Mouse (Mus musculus) left cerebral cortex, adult 8-10 months (tissue): ENCODE data around the gene AI837181. TPM values are rescaled to one million over a fixed set of nuclear protein-coding genes. Genes with fewer than 3 reads are reported as not detected.
"Not testable (repeated sequence)": the region's sequence is repeated elsewhere in the genome, so short reads cannot be mapped to it uniquely, and the experiment has no call there.

Source experiments
- DNase-seq, 2 experiments: peaks; one replicate each; pipeline ENCODE4 v3.0.0; 2022; ENCODE audit warnings: low spot score in 2 of 2
- total RNA-seq, 4 experiments: library from RNA; stranded (reverse); gene quantifications; 2 replicates each; pipeline ENCODE4 v1.2.4; 2022

Gene AI837181
- total RNA-seq: 10 to 100 TPM; 70.4 to 79.1 (median 75.0) TPM

GRCm38 (mm10) chr19:5424782-5425741 is at the start of gene AI837181, which contains the start of gene Drap1:
Gene AI837181, plus strand, starts transcription at chr19:5425144.
Gene Drap1, minus strand, starts transcription at chr19:5424979.
- peak; percentile 76 to 93 for DNase-seq

- no peak for DNase-seq
Observed at GRCm38 (mm10) chr19:5377446-5377845, 47.5 kb upstream of the AI837181 start.

- no peak for DNase-seq
Observed at GRCm38 (mm10) chr19:5383326-5383725, 41.6 kb upstream of the AI837181 start.

GRCm38 (mm10) chr19:5384715-5385114 is 40.2 kb upstream of the AI837181 start:
- no peak for DNase-seq

GRCm38 (mm10) chr19:5388011-5388441 is 36.9 kb upstream of the AI837181 start:
- no peak for DNase-seq

GRCm38 (mm10) chr19:5388588-5389242 is 36.2 kb upstream of the AI837181 start, which contains the start of gene Sart1:
Gene Sart1, minus strand, starts transcription at chr19:5388703.
- peak; percentile 81 to 96 for DNase-seq

- DNase-seq: no peak
Observed at GRCm38 (mm10) chr19:5389647-5390046, 35.3 kb upstream of the AI837181 start.

- DNase-seq: no peak
Observed at GRCm38 (mm10) chr19:5390416-5390815, 34.5 kb upstream of the AI837181 start.

GRCm38 (mm10) chr19:5392892-5393291 is 32.1 kb upstream of the AI837181 start:
- no peak for DNase-seq

GRCm38 (mm10) chr19:5394168-5394567 is 30.8 kb upstream of the AI837181 start:
- DNase-seq: no peak

GRCm38 (mm10) chr19:5395371-5395770 is 29.6 kb upstream of the AI837181 start:
- DNase-seq: no peak

- not testable (repeated sequence) for DNase-seq
Observed at GRCm38 (mm10) chr19:5401073-5401472, 23.9 kb upstream of the AI837181 start.

GRCm38 (mm10) chr19:5402293-5402692 is 22.7 kb upstream of the AI837181 start, which contains the start of gene Tsga10ip:
Gene Tsga10ip, minus strand, starts transcription at chr19:5402526.
- no peak for DNase-seq

- DNase-seq: no peak
Observed at GRCm38 (mm10) chr19:5405924-5406323, 19.0 kb upstream of the AI837181 start.

GRCm38 (mm10) chr19:5406531-5407126 is 18.3 kb upstream of the AI837181 start:
- DNase-seq: peak in 1 of 2 experiments; percentile 57

- DNase-seq: no peak
Observed at GRCm38 (mm10) chr19:5407133-5407532, 17.8 kb upstream of the AI837181 start.

- no peak for DNase-seq
Observed at GRCm38 (mm10) chr19:5408057-5409001, 16.6 kb upstream of the AI837181 start.

GRCm38 (mm10) chr19:5409068-5409467 is 15.9 kb upstream of the AI837181 start:
- DNase-seq: no peak

- DNase-seq: no peak
Observed at GRCm38 (mm10) chr19:5410641-5411040, 14.3 kb upstream of the AI837181 start.

GRCm38 (mm10) chr19:5411961-5412360 is 13.0 kb upstream of the AI837181 start:
- no peak for DNase-seq
